Mouse (Mus musculus): ENCODE data around the gene Ttc13. TPM values are rescaled to one million over a fixed set of nuclear protein-coding genes. Genes with fewer than 3 reads are reported as not detected.

The Ttc13 gene
- total and polyA plus RNA-seq, 3 experiments = 34.0 to 39.1 TPM; not detected in 1

DNA sequence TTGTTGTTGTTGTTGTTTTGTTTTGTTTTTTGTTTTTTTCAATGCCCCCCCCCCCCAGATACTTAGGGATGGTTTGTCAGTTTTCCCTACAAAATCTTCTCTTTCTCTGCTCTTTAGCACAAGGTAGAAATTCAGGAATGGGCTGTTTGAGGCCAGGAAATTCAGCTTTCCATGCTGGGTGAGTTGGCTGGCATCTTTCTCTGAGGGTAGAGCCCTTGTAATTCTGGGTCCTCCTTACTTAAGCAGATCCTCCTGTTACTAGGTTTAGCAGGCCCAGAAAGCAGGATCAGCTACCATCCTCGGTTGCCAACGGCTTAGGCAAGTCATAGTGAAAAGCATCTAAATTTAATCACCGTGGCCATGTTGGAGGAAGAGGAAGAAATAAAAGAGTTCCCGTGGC, 90.9 kb downstream of the Ttc13 start:
- no peaks in the 10 kb centered on the region for H3K4me1 ChIP-seq (ENCODE audit: control insufficient read depth in 1 of 2, insufficient read depth in 2 of 2, low read length in 2 of 2)
- H3K79me2 ChIP-seq (ENCODE audit: control insufficient read depth, insufficient read depth, low read length, poor library complexity) = no peaks in the 10 kb centered on the region
- H3K9ac ChIP-seq (ENCODE audit: control insufficient read depth, low read depth, low read length, poor library complexity, severe bottlenecking) = no peak overlapping the region
- no peaks in the 10 kb centered on the region for H3K27me3 ChIP-seq (ENCODE audit: control insufficient read depth in 1 of 2, insufficient read depth in 2 of 2, low read length in 2 of 2)
- no peak overlapping the region for H3K27ac ChIP-seq (ENCODE audit: control insufficient read depth, low read depth, low read length)
- H3K9me3 ChIP-seq (replicated peaks; ENCODE audit: insufficient read depth, low read length) = no peaks in the 10 kb centered on the region
- no peak for TF ChIP-seq ZMIZ1 (IDR thresholded peaks at IDR 0.05; ENCODE audit: low read depth, low read length)
- TF ChIP-seq JUND (IDR thresholded peaks at IDR 0.05; ENCODE audit: low read depth, low read length) = no peak
- no peak for TF ChIP-seq RAD21 (IDR thresholded peaks at IDR 0.05; ENCODE audit: low read depth, low read length)
- no peak for TF ChIP-seq POLR2AphosphoS5 (IDR thresholded peaks at IDR 0.05; ENCODE audit: borderline replicate concordance, low read depth, low read length)
- no peak for TF ChIP-seq CHD2 (IDR thresholded peaks at IDR 0.05; ENCODE audit: low read length)
- no peak for TF ChIP-seq POLR2AphosphoS2 (IDR thresholded peaks at IDR 0.05; ENCODE audit: low read length)
- no peak for TF ChIP-seq NELFE (IDR thresholded peaks at IDR 0.05; ENCODE audit: low read depth, low read length)
- no peak for TF ChIP-seq UBTF (IDR thresholded peaks at IDR 0.05; ENCODE audit: borderline replicate concordance, insufficient read depth, low read depth, low read length)
- TF ChIP-seq RCOR1 (IDR thresholded peaks at IDR 0.05; ENCODE audit: low read depth, low read length) = no peak
- no peak for TF ChIP-seq CHD1 (IDR thresholded peaks at IDR 0.05; ENCODE audit: low read depth, low read length)
- H3K36me3 ChIP-seq (ENCODE audit: control insufficient read depth in 1 of 2, insufficient read depth in 2 of 2, low read length in 2 of 2) = no peaks in the 10 kb centered on the region
- no peak for DNase-seq (ENCODE audit: low read depth, low spot score)
- H3K4me3 ChIP-seq (ENCODE audit: control insufficient read depth in 1 of 2, insufficient read depth in 1 of 2, low read depth in 2 of 2, low read length in 2 of 2) = no peak overlapping the region

- DNase-seq (ENCODE audit: low read depth, low spot score) = no peak
- Histone ChIP-seq H3K27me3 (ENCODE audit: control insufficient read depth in 1 of 2, insufficient read depth in 2 of 2, low read length in 2 of 2) (peaks cover 0 to 1% of the 10 kb centered on the region in 2 experiments; a peak in 1 of 4 replicates), H3K9me3 (replicated peaks; ENCODE audit: insufficient read depth, low read length) (no peaks in the 10 kb centered on the region), H3K36me3 (ENCODE audit: control insufficient read depth in 1 of 2, insufficient read depth in 2 of 2, low read length in 2 of 2) (no peaks in the 10 kb centered on the region), H3K9ac (ENCODE audit: control insufficient read depth, low read depth, low read length, poor library complexity, severe bottlenecking) (no peak overlapping the region), H3K4me3 (ENCODE audit: control insufficient read depth in 1 of 2, insufficient read depth in 1 of 2, low read depth in 2 of 2, low read length in 2 of 2) (no peak overlapping the region), H3K4me1 (ENCODE audit: control insufficient read depth in 1 of 2, insufficient read depth in 2 of 2, low read length in 2 of 2) (no peaks in the 10 kb centered on the region), H3K27ac (ENCODE audit: control insufficient read depth, low read depth, low read length) (no peak overlapping the region), H3K79me2 (ENCODE audit: control insufficient read depth, insufficient read depth, low read length, poor library complexity) (no peaks in the 10 kb centered on the region)
- no peak for TF ChIP-seq MAFK (IDR thresholded peaks at IDR 0.05; ENCODE audit: borderline replicate concordance, low read depth, low read length)
These were observed 91.3 kb downstream of the Ttc13 start for GRCm38 (mm10) chr8:124630489-124630888.

DNA sequence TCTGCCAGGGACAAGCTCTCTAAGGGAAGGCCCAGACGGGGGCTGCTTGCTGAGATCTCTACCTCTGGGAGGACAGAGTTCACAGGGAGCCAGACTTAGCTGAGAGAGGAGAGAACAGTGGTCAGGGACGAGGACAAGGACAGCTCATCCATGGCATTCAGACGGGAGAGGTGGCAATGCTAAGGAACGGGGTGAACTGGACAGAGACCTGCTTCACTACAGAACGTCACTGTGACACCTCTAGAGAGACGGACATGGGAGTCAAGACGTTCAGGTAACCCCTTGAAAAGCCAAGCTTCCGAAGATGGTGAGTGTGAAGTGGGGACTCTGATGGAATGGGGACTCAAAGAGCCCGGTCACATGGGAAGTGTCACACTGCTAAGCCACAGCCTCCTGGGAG, 95.5 kb downstream of the Ttc13 start:
- no peak for TF ChIP-seq POLR2AphosphoS2 (IDR thresholded peaks at IDR 0.05; ENCODE audit: low read length)
- TF ChIP-seq RCOR1 (IDR thresholded peaks at IDR 0.05; ENCODE audit: low read depth, low read length) = no peak
- no peak for TF ChIP-seq RAD21 (IDR thresholded peaks at IDR 0.05; ENCODE audit: low read depth, low read length)
- no peak for TF ChIP-seq MAFK (IDR thresholded peaks at IDR 0.05; ENCODE audit: borderline replicate concordance, low read depth, low read length)
- TF ChIP-seq ZC3H11A (IDR thresholded peaks at IDR 0.05; ENCODE audit: low read depth, low read length) = no peak
- TF ChIP-seq POLR2AphosphoS5 (IDR thresholded peaks at IDR 0.05; ENCODE audit: borderline replicate concordance, low read depth, low read length) = no peak
- TF ChIP-seq SMC3 (IDR thresholded peaks at IDR 0.05; ENCODE audit: low read depth, low read length) = no peak
- no peak for TF ChIP-seq TCF12 (IDR thresholded peaks at IDR 0.05; ENCODE audit: low read depth, low read length)
- TF ChIP-seq TBP (IDR thresholded peaks at IDR 0.05; ENCODE audit: low read depth, low read length) = no peak
- no peak for TF ChIP-seq GABPA (IDR thresholded peaks at IDR 0.05; ENCODE audit: low read depth, low read length)
- no peak for TF ChIP-seq UBTF (IDR thresholded peaks at IDR 0.05; ENCODE audit: borderline replicate concordance, insufficient read depth, low read depth, low read length)
- TF ChIP-seq KAT2A (conservative IDR thresholded peaks at IDR 0.05; ENCODE audit: low read depth, low read length) = no peak
- Histone ChIP-seq H3K27ac (ENCODE audit: control insufficient read depth, low read depth, low read length) (no peak overlapping the region), H3K4me1 (ENCODE audit: control insufficient read depth in 1 of 2, insufficient read depth in 2 of 2, low read length in 2 of 2) (no peaks in the 10 kb centered on the region), H3K36me3 (ENCODE audit: control insufficient read depth in 1 of 2, insufficient read depth in 2 of 2, low read length in 2 of 2) (no peaks in the 10 kb centered on the region), H3K79me2 (ENCODE audit: control insufficient read depth, insufficient read depth, low read length, poor library complexity) (no peaks in the 10 kb centered on the region), H3K27me3 (ENCODE audit: control insufficient read depth in 1 of 2, insufficient read depth in 2 of 2, low read length in 2 of 2) (peaks cover 2 to 5% of the 10 kb centered on the region in 2 experiments; a peak in 3 of 4 replicates), H3K9ac (ENCODE audit: control insufficient read depth, low read depth, low read length, poor library complexity, severe bottlenecking) (no peak overlapping the region), H3K9me3 (replicated peaks; ENCODE audit: insufficient read depth, low read length) (no peaks in the 10 kb centered on the region), H3K4me3 (ENCODE audit: control insufficient read depth in 1 of 2, insufficient read depth in 1 of 2, low read depth in 2 of 2, low read length in 2 of 2) (no peak overlapping the region)
- no peak for DNase-seq (ENCODE audit: low read depth, low spot score)
